Mouse (Mus musculus) ES-CJ7 (cell line): ENCODE data around the gene Slc8b1.

Experiments used
- DNase-seq: peaks from one replicate; pipeline ENCODE4 v3.0.0; 2011; ENCODE audit warnings: low read depth, low spot score

Slc8b1 gene

DNA sequence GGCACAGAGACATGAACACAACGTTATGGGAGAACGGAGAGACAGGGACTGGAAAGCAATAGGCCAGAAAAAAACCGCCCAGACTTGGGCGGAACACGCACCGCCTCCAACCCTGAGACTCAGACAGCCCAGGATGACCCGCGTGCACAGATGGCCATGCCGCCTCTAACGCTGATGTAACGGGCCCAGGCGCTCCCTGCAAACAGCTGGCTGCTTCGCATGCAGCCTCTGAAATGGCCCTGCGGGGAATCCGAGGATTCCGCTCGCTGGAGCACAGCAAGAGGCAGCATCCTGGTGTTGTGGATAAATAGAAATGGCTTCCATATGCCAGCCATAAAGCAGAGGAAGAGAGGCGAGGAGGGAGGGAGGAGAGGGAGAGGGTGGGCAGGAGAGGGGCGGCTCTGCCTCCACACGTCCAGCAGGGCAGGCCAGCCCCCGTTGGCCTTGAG, 56.3 kb downstream of the Slc8b1 start:
- DNase-seq: no peak

DNA sequence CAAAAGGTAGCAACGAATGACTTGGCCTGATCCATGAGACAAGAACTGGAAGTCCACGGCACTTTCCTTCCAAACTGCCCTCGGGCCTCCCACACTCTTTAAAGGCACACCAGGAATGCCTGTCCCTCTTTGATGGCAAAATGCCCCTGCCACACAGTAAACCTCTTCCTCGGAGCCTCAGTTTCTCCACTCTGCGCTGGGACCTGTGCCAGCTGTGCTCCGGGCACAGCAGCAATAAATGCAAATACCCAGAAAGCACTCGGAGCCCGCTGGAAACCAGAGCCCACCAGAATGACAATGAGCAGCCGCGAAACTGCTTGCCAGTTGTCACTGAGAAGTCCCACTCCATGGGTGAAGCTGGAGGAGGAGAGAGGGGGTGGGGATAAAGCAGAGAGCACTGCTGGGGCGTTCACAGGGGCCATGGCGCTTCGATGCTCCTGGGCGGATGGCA, 56.8 kb downstream of the Slc8b1 start:
- DNase-seq: no peak

DNA sequence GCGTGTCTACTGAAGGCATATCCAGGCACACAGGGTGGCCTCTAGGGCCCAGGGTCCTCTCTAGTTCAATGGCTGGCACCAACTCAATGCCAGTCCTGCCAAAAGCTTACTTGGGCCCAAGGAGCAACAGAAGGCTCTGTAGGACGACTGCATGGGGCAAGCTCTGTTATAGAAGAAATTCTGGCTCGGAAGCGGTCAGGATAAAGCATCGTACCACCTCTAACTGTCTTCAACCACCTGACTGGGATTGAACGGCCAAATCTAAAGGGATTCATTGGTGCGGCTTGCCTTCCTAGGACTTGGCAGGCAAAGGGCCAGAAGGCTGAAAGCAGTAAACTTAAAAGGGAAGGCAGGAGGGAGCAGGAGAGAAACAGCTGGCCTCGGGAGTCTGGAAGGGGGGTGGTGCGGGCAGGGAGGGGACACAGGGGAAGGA, 57.4 kb downstream of the Slc8b1 start:
- DNase-seq: no peak

DNA sequence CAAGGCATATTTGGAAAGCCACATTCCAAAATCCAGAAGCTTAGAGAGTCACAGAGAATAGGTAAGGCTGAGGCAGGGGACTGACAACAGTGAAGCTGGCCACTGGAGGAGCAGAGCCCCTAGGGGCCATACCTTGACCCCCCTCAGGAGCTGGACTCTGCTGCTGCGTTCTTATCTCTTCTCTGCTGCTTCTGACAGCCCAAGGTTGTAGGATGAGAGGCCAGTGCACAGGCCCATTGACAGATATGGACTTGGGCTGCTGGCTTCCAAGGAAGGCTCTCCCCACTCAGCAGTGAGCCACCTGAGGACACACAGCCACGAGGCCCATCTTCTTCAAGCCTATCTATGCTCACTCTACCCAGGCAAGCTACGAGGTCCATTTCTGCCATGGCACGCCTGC, 58.0 kb downstream of the Slc8b1 start:
- DNase-seq: no peak

DNA sequence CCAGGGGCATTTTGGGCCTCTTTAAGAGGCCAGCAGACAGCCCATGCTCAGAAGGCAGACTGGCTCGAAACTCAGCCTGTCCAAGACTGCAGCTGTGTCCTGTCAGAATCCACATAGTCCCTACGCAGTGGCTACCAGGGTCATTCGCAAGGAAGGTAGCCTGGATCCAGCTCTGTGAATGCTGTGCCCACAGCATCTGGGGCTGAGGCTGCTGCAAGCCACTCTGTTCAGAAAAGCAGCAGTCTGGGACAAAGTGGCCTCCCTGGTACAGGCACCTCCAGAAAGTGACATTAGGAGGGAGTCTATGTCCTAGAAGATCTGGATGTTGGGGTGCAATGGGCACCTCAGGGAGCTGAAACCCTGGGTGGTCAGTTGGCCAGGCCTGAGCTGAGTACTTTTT, 58.8 kb downstream of the Slc8b1 start:
- DNase-seq: no peak

DNA sequence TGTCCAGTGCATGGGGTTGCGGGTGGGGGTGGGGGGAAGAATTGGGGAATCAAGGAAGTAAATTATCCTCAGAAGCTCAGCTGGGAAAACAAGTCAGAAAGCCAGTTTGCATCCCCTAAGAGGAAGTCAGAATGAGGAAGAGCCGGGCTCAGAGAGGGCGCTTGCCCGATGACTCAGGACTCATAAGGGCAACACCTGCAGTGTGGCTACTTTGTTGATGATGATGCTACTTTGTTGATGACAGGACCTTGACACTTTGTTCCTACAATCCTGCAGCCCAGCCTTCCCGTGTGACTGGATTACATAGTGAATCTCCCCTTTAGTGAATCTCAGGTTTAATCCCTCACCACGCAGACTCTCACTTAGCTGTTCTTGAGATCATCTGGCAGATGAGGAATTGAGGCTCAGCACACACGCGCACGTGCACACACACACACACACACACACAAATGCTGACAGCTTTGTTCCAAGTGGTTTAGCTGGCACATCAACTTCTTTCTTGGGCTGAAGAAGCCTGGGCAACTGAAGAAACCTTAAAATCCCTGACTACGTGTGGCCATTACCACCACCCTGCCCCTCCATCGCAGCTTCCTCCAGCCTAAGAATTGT, 59.4 kb downstream of the Slc8b1 start:
- no peak for DNase-seq

DNA sequence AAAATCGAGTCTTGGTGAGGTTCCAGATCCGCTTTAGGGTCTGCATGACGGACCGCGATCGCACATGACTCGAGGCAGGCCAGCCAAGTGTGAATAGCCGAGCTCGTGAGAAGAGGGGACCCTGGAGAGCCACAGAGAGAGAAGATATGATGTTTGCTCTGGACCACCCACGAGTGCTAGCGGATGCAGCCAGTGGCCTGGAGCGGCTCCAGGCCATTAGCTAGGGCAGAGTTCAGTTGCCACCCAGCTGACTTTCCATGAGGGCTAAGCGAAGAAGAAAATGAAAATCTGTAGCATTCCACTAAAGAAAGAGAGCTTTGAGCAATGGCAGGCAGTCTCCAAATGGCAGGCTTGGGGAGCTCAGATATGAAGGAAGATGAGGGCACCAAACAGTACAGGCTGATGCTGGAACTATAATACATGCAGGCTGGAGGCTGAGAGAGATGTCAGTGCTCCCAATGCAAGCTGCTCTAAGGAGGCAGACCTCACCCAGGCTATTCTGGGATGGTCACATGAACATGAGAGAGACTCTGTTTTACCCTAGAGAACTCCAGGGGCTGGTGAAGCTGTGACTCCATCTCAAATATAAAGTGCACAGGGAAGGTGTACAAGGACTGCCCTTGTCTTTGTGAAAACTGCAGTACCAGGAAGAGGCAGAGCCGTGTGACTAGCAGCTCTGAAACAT, 60.2 kb downstream of the Slc8b1 start:
- no peak for DNase-seq

DNA sequence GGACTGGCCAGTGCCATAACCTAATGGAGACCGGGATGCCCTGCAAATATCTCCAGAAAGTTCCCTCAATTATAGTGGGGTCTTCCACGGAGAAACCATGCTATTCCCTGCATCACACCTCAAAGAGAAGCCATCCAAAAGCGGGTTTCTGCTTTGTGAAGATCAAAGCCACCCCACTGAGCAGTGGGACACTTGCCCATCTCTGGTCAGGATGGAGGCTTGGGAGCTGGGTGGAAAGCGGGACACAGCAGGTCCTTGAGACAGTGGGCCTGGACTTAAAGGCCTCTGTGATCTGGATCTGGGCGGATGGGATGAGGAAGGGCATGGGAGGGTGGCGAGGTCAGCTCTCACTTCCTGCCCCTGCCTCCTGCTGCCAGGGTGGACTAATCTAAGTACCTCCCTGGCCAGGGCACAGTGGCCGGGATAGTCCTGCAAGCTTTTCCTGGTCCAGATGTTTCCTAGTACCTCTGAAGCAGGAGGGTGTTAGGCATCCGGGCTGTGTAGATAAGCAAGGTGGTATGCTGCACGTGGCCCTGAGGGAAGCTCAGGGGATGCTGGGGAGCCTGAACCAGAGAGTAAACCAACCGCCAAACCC, 63.6 kb downstream of the Slc8b1 start:
- no peak for DNase-seq

DNA sequence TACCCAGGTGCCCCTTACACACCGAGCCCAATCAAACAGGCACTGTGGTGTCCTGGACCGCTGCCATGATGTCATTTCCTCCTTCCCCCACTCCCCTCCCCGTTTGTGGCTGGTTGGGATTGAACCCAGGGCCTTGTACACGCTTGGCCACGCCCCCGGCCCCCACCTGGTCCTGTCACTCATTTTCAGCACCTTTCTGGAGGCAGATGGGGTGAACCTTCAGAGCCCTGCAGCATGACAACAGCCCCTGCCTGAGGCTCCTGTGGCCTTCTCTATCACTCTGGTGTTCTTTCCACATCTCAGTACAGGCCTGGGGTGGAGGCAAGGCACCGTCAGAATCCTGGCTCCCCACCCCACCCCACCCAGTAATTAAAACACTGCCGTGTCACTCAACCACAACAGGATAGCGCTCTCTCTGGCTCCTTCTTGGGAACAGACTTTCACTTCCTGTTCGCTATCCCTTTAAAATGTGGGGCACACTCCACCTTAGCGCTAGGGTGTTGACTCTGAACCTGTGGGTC, 65.9 kb downstream of the Slc8b1 start:
- no peak for DNase-seq

DNA sequence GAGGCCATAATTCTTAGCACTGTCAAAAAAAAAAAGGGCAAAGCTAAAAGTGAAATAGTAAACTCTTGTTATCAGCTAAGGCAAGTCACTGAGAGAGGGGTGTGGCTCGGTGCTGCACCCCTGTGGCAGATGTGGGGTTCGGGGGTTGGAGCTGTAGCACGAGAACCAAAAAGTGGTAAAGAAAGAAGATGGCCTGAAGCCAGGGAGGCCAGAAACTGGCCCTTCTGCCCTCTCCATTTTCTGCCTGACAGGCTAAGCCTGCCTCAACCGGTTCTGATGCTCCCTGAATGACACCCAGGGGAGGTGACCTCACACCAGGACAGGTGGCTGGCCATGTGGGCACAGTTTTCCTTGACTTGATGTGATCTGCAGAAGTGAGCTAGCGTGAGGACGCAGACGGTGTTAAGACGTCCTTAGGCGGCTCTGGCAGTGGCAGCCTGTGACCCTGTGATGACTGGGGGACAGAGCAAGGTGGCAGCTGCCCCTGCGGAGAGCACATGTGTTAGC, 67.0 kb downstream of the Slc8b1 start:
- no peak for DNase-seq

DNA sequence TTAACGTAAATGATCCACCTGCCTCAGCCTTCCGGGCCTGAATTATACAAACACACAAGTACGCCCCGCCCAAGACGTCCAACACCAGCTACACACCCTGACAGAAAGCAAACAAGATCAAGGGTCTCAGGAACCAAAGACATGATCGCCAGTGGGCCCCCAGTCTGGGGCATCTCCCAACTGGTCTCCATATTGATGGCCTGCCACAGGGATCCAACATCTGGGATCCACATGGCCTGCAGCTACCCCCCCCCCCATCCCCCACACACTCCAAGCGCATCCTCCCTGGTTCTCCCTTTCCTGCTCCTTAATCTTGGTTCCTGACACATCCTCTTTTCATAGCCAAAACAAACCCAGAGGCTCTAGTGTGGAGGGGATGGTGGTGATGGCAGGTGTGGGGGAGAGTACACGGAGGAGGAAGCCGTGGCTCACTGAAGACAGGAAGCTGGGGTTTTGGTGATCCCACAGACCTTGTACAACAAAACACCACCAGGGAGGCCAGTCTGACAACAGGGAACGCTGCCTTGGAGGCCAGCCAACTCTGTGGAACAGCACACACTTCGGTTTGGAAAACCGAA, 67.6 kb downstream of the Slc8b1 start:
- no peak for DNase-seq

DNA sequence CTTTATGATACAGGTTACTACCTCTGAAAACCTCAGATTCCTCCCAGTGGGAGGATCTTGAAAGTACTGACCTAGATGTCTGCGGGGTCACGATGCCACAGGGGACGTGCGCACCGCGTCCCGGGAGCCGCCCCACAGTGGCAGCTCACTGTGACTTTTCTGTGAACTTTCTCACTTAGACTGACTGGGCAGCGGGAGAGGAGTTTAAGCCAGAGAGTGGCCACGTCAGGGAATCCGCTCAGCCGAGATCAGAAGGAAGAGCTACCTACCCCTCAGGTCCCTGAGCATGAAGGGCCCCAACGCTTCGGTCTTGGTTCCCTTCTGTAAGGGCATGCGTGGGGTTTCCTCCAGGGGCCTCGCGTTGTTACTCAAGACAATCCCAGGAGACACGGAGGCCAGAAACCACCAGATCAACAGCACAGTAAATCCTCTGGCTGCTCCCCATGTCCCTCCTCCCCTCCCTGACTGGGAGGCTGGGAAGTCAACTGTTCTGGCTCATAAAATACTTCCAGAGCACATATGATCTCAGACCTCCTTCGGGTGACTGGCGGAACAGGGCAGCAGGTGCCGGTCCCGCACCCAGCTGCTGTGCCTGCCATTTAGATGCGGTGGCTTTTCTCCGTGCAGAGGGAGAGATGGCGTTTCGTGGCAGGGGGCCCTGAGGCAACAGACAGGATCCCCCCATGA, 68.4 kb downstream of the Slc8b1 start:
- DNase-seq: no peak

DNA sequence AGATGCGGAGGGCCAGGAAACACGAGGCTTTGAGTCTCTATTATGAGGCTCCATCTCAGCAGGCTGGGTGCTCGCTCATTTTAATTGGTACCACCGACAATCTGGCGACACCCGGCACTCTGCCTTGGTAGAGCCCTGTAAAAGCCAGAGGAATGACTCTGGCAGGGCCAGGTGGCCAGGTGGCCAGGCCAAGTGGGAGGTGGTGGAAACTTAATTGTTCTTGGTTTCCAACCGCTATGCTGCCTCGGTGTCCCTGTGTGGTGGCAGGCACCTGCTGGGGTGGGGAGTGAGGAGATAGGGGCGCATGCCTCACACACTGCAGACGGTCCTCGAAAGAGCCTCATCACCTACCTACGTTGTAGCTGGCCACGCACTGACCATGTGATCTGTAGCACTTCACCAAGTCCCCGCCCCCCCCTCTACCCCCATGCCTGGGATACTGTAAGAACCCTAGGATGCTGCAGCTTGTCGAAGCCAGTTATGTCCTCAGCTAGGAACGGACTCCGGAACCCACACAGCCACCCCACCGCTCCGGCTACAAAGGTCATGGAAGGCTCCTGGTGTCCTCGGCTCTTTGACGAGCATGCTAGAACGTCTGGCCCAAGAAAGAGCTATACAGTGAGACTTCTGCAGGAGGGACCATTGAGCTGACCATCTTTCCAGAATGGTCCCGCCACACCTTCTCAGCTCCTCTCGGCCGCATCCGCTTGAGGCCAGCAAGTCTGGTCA, 69.1 kb downstream of the Slc8b1 start:
- no peak for DNase-seq

DNA sequence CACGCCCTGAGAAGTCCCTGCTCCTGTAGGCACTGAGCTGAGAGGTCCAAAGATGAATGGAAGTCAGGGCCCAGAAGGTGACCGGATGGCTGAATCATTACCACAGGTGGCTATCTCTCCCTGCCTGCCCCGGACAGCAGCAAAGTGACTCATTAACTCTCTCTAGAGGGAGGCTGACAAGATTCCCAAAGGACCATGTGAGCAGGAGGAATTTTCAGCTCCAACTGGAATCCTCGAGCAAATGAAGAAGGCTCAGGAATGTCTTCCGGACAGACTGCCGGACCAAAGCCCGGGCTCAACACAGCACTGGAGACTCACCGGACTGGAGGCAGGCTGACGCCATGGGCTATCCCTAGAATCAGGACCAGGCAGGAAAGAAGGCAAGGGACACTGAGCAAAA, 71.0 kb downstream of the Slc8b1 start:
- no peak for DNase-seq

DNA sequence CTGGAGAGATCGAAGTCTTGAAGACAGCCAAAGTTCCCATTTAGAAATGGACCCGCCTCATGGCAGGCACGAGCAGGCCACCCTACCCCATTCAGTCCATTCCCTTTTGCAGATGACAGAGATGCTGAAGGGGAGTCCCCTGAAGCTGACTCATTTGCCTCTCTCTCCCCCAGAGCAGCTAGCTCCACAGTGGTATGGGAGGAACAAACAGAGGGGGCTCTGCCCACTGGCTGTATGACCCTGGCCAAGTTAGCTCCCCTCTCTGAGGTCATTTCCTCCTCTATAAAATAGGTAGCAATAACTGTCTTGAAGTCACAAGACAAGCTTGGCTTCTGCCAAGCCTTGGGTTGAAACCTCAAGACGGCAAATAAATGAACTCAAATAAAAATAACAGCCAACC, 72.5 kb downstream of the Slc8b1 start:
- no peak for DNase-seq
